Mouse (Mus musculus) hematopoietic stem cell, adult 5-6 weeks (primary cell): ENCODE data around the gene Ptprh. TPM values are rescaled to one million over a fixed set of nuclear protein-coding genes. Genes with fewer than 3 reads are reported as not detected.

Source experiments
- total RNA-seq: library from RNA; stranded (forward); fragments of 172-1452, 232-1000 nt; gene quantifications from 2 replicates; pipeline ENCODE4 v1.2.3, GENCODE M21; 2017

The Ptprh gene
- total RNA-seq, 1 experiment from 2014 or later = not detected

Other genes with a start within 250 kb of the Ptprh start
- not detected in 2 replicates for gene Gp6, start 206.3 kb downstream of the Ptprh start, total RNA-seq
- gene Rdh13, start 158.4 kb downstream of the Ptprh start, total RNA-seq = 14.4 and 25.2 TPM in 2 replicates
- gene Eps8l1, start 143.4 kb downstream of the Ptprh start, total RNA-seq = 5.1 and 17.1 TPM in 2 replicates
- 134 and 190 TPM in 2 replicates for gene Ppp1r12c, start 102.4 kb downstream of the Ptprh start, total RNA-seq
- 8.2 and 11.1 TPM in 2 replicates for gene Tnnt1, start 87.7 kb downstream of the Ptprh start, total RNA-seq
- gene Tnni3, start 79.8 kb downstream of the Ptprh start, total RNA-seq = 7.0 and 7.1 TPM in 2 replicates
- 2.4 and 2.6 TPM in 2 replicates for gene Dnaaf3, start 71.6 kb downstream of the Ptprh start, total RNA-seq
- 1.0 TPM in 1 of 2 replicates, not detected in the other for gene Syt5, start 56.5 kb downstream of the Ptprh start, total RNA-seq
- gene Tmem86b, start 27.4 kb upstream of the Ptprh start, total RNA-seq = 22.0 and 22.8 TPM in 2 replicates
- gene Ppp6r1, start 55.0 kb upstream of the Ptprh start, total RNA-seq = 155 and 186 TPM in 2 replicates
- 19.0 and 25.2 TPM in 2 replicates for gene Hspbp1, start 81.0 kb upstream of the Ptprh start, total RNA-seq
- gene Brsk1, start 86.6 kb upstream of the Ptprh start, total RNA-seq = 0.20 and 2.6 TPM in 2 replicates
- gene Tmem150b, start 121.2 kb upstream of the Ptprh start, total RNA-seq = 5.0 and 7.3 TPM in 2 replicates
- gene Kmt5c, start 136.1 kb upstream of the Ptprh start, total RNA-seq = 40.6 and 46.4 TPM in 2 replicates
- 14.1 and 53.9 TPM in 2 replicates for gene Cox6b2, start 149.1 kb upstream of the Ptprh start, total RNA-seq
- not detected in 2 replicates for gene Fam71e2, start 167.3 kb upstream of the Ptprh start, total RNA-seq
- 0.25 and 0.74 TPM in 2 replicates for gene Il11, start 178.8 kb upstream of the Ptprh start, total RNA-seq
- gene Tmem190, start 178.9 kb upstream of the Ptprh start, total RNA-seq = 1.3 TPM in 1 of 2 replicates, not detected in the other
- 9.3 and 19.0 TPM in 2 replicates for gene Tmem238, start 185.6 kb upstream of the Ptprh start, total RNA-seq
- gene Rpl28, start 188.8 kb upstream of the Ptprh start, total RNA-seq = 736 and 741 TPM in 2 replicates
- gene Ube2s, start 208.5 kb upstream of the Ptprh start, total RNA-seq = 137 and 174 TPM in 2 replicates
- 0.06 and 0.45 TPM in 2 replicates for gene Shisa7, start 240.7 kb upstream of the Ptprh start, total RNA-seq